Mouse (Mus musculus) neural tube, embryonic 14.5 days (tissue): ENCODE measurements around the gene Nol11. TPM values are rescaled to one million over a fixed set of nuclear protein-coding genes. Genes with fewer than 3 reads are reported as not detected.
"Not testable (repeated sequence)": the region's sequence is repeated elsewhere in the genome, so short reads cannot be mapped to it uniquely, and the experiment has no call there.

ENCODE experiments used
- ATAC-seq: fragments of 200-750 bp; cut with Nextera tagmentation; 2 replicates; pipeline ENCODE4 v1.8.0; 2017; ENCODE audit warnings: low read depth, mild to moderate bottlenecking, moderate TSS enrichment, moderate library complexity
- H3K27ac ChIP-seq: fragments of 300-500 bp; sonication (generic); 2 replicates; pipeline ENCODE4 v1.5.1; 2014; ENCODE audit warnings: low read depth, mild to moderate bottlenecking, control low read depth, low read length, moderate library complexity, mixed read lengths
- H3K27me3 ChIP-seq: fragments of 300-500 bp; sonication (generic); 2 replicates; pipeline ENCODE4 v1.6.1; 2014; ENCODE audit warnings: low read length; ENCODE audit not compliant: control insufficient read depth, insufficient read depth
- H3K36me3 ChIP-seq: fragments of 300-500 bp; sonication (generic); 2 replicates; pipeline ENCODE4 v1.6.1; 2014; ENCODE audit warnings: low read length, mixed read lengths; ENCODE audit not compliant: control insufficient read depth, insufficient read depth
- H3K4me1 ChIP-seq: fragments of 300-500 bp; sonication (generic); 2 replicates; pipeline ENCODE4 v1.6.1; 2014; ENCODE audit warnings: low read length; ENCODE audit not compliant: control insufficient read depth, insufficient read depth
- H3K4me2 ChIP-seq: fragments of 300-500 bp; sonication (generic); 2 replicates; pipeline ENCODE4 v1.6.1; 2014; ENCODE audit warnings: mild to moderate bottlenecking, low read depth, low read length, control low read depth
- H3K4me3 ChIP-seq: fragments of 300-500 bp; sonication (generic); 2 replicates; pipeline ENCODE4 v1.5.1; 2014; ENCODE audit warnings: low read depth, low read length, control low read depth, mixed read lengths
- H3K9ac ChIP-seq: fragments of 300-500 bp; sonication (generic); replicated peaks from 2 replicates; pipeline ENCODE4 v1.6.1; 2014; ENCODE audit warnings: low read depth, mild to moderate bottlenecking, control low read depth, low read length, mixed read lengths
- H3K9me3 ChIP-seq: fragments of 300-500 bp; sonication (generic); 2 replicates; pipeline ENCODE4 v1.6.1; 2016; ENCODE audit warnings: low read length; ENCODE audit not compliant: control insufficient read depth
- WGBS: fragments of 180-500 bp; shearing (Covaris S2); extraction: QIAGEN DNeasy Blood & Tissue Kit; methylation state at CpG from one replicate; pipeline ENCODE4 v1.1.7; 2014; 5-methylcytosine and 5-hydroxymethylcytosine counted together
- polyA plus RNA-seq: library from polyadenylated mRNA; unstranded; fragments of >200 nt; fragmentation: Nextera tagmentation; extraction: Ambion mirVana; gene quantifications from 2 replicates; pipeline ENCODE4 v1.2.1, GENCODE M21; 2014

The Nol11 gene
- polyA plus RNA-seq, 1 experiment from 2014 or later = 48.4 TPM

DNA sequence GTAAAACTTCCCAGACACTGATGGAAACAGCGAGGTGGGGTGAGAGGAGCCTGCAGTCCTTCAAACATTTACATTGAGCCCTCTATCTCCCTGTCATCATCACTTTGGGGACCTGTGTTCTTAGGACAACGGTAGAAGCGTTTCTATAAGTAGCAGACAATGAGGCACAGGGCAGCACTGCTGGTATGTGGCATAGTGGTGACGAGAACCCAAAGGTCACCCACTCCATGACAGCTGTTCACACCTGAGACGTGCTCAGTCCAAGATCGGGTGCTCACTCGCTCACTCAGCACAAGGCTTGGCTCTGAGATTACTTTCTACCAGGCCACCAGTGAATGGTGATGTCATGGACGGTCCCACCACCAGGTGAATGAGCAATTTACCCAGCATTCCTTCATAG is 5.4 kb downstream of the Nol11 start:
- ATAC-seq = no peak
- Histone ChIP-seq H3K4me3 (no peak overlapping the region), H3K27me3 (no peaks in the 10 kb centered on the region), H3K36me3 (peaks cover 57% of the 10 kb centered on the region), H3K9me3 (no peaks in the 10 kb centered on the region), H3K27ac (no peak overlapping the region), H3K9ac (no peak overlapping the region), H3K4me1 (peaks cover 5% of the 10 kb centered on the region; the same call in 1 of the 2 replicates), H3K4me2 (no peak overlapping the region)
- WGBS = 94% methylated on average over 8 of the region's 8 CpGs

DNA sequence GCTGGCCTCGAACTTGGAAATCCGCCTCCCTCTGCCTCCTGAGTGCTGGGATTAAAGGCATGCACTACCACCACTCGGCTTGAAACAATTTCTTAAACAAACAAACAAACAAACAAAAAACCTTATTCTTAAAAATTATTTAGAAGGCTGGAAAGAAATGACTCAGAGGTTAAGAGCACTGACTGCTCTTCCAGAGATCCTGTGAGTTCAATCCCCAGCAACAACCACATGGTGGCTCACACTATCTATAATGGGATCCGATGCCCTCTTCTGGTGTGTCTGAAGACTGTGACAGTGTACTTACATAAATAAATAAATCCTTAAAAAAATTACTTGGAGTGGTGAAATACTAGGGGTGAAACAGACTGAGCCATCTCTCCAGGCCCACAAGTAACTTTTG is 28.0 kb downstream of the Nol11 start:
- no peaks in the 10 kb centered on the region for H3K9me3 ChIP-seq
- 86% methylated on average over 4 of the region's 4 CpGs for WGBS
- peaks cover 7% of the 10 kb centered on the region; the same call in 1 of the 2 replicates for H3K36me3 ChIP-seq
- no peak overlapping the region for H3K4me2 ChIP-seq
- H3K9ac ChIP-seq = no peak overlapping the region
- H3K27me3 ChIP-seq = no peaks in the 10 kb centered on the region
- ATAC-seq = no peak
- no peak overlapping the region for H3K27ac ChIP-seq
- H3K4me1 ChIP-seq = no peaks in the 10 kb centered on the region
- H3K4me3 ChIP-seq = no peak overlapping the region

DNA sequence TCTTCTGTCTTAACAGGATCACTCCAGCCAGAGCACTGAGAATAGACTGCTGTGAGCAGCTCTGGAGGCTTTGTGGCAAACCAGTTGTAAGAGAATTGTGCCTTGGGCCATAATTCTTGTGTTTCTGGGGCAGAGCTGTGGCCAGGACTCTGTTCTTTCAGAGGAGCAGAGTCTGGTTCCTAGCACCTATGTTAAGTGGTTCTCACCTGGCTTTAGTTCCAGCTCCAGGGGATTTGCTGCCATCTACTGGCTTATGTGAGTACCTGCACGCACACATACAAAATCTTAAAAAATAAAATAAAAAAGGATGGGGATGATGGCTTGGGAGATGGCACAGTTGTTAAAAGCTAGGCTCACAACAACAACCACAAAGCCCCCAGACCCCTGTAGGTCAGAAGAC is 30.1 kb downstream of the Nol11 start:
- Histone ChIP-seq H3K4me1 (no peaks in the 10 kb centered on the region), H3K4me2 (no peak overlapping the region), H3K9me3 (no peaks in the 10 kb centered on the region), H3K36me3 (no peaks in the 10 kb centered on the region), H3K27ac (no peak overlapping the region), H3K27me3 (no peaks in the 10 kb centered on the region), H3K4me3 (no peak overlapping the region), H3K9ac (no peak overlapping the region)
- ATAC-seq = no peak
- WGBS = 46% methylated on average over 1 of the region's 1 CpGs

DNA sequence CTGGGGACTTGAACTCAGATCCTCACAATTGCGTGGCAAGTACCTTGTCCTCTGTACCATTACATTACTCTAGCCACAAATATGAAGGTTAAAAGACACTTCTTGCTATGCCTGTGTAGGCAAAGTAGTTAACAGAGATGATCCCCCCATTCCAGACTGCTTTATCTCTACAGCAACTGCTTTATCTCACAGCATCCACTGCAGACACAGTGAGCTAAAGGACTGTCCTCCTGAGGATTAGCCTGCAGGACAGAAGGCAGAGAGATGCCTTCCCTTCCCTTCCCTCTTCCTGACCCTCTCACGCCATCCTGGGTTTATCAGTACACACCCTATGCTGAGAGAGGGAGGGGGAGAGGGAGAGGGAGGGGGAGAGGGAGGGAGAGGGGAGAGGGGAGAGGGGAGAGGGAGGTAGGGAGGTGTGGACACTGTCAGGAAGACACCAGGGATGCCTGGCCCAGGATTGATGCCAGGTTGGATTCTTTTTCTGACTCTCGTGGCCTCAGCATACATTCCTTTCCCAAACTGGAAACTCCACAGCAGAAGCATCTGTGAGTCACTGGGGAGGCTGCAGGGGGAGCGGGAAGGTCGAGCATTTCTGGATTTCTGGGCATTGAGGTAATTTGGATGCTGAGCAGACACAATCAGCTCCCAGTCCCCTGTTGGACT is 32.1 kb downstream of the Nol11 start:
- Histone ChIP-seq H3K4me2 (no peak overlapping the region), H3K27me3 (no peaks in the 10 kb centered on the region), H3K9me3 (no peaks in the 10 kb centered on the region), H3K4me1 (no peaks in the 10 kb centered on the region), H3K9ac (no peak overlapping the region), H3K36me3 (no peaks in the 10 kb centered on the region), H3K27ac (no peak overlapping the region), H3K4me3 (no peak overlapping the region)
- 69% methylated on average over 5 of the region's 5 CpGs for WGBS
- ATAC-seq = no peak

DNA sequence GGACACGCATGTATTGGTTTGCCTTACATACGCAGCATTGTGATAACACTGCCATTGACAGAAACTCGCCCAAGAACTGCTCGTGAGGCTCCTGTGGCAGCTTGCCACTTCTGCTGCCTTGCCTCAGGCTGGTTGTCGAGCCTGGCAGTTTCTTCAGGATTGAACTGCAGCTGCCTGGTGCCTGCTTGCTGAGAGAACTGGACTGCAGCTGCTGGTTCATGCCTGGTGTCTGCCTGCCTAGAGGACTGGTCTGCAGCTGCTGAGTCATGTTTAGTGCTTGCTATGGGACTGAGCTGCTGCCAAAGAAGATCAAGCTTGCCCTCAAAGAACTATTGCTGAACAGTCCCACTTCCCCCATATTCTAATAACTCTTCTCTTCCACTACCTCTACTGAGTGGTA is 33.9 kb downstream of the Nol11 start:
- H3K4me1 ChIP-seq = no peaks in the 10 kb centered on the region
- no peak for ATAC-seq
- H3K27ac ChIP-seq = no peak overlapping the region
- no peaks in the 10 kb centered on the region for H3K9me3 ChIP-seq
- 84% methylated on average over 5 of the region's 5 CpGs for WGBS
- H3K9ac ChIP-seq = no peak overlapping the region
- no peak overlapping the region for H3K4me3 ChIP-seq
- H3K36me3 ChIP-seq = no peaks in the 10 kb centered on the region
- H3K4me2 ChIP-seq = no peak overlapping the region
- H3K27me3 ChIP-seq = no peaks in the 10 kb centered on the region

DNA sequence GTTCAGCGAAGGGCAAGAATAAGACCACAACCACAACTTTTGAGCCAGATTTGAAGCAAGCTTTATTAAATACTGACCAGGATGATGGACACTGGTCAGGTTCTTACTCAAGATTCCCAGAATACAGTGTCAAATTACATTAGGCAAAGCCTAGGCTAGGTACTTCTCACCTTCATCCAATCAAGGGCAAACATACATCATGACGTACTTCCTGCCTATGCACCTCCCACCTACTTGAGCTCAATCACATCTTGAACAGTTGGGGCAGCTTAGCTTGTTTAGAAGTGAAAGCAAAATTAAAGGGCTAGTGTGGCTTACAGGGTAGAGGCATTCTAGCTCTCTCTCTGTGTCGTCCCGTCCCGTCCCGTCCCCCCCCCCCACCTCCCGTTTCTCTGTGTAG is 34.8 kb downstream of the Nol11 start:
- Histone ChIP-seq H3K4me2 (no peak overlapping the region), H3K4me3 (no peak overlapping the region), H3K36me3 (no peaks in the 10 kb centered on the region), H3K9me3 (no peaks in the 10 kb centered on the region), H3K4me1 (no peaks in the 10 kb centered on the region), H3K27me3 (no peaks in the 10 kb centered on the region), H3K27ac (no peak overlapping the region), H3K9ac (no peak overlapping the region)
- ATAC-seq = no peak
- 78% methylated on average over 7 of the region's 7 CpGs for WGBS

DNA sequence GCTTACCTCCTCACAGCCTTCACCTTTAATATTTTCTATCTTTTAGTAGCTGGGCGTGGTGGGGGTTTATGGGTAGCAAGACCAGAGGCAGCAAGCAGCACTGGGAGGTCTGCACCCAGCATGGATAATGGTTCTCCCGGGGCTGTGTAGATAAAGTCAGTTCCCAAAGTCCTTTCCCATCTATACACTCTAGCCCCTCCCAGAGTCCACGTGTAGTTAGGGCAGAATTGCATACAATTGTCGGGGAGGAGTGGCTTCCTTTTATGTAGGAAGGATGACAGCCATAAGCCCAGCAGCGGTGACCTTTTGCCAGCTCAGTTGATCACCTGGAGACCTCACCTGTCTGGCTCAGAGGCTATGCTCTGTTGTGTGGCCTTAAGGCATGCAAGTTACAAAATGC is 35.5 kb downstream of the Nol11 start:
- Histone ChIP-seq H3K36me3 (no peaks in the 10 kb centered on the region), H3K4me3 (no peak overlapping the region), H3K4me1 (no peaks in the 10 kb centered on the region), H3K9ac (no peak overlapping the region), H3K9me3 (no peaks in the 10 kb centered on the region), H3K27ac (no peak overlapping the region), H3K27me3 (no peaks in the 10 kb centered on the region), H3K4me2 (no peak overlapping the region)
- WGBS = 72% methylated on average over 5 of the region's 5 CpGs
- no peak for ATAC-seq

DNA sequence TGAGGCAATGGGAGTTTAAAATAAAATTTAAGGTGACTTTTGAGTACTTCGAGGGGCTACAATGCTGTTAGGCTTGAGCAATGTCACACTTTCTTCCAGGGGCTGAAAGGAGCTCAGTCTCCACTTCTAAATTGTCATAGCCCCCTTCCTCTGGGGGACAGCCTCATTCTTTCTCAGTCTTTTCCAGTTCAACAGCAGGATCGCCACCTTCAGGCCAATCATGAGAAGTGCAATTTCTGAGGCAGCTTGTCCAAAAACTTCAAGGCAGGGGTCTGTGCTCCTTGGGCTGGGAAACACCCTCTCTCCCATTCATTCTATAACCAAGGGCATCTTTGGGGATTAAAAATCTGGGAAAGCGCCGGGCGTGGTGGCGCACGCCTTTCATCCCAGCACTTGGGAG is 37.4 kb downstream of the Nol11 start:
- H3K27me3 ChIP-seq = no peaks in the 10 kb centered on the region
- no peak overlapping the region for H3K27ac ChIP-seq
- 75% methylated on average over 7 of the region's 7 CpGs for WGBS
- ATAC-seq = no peak
- H3K9ac ChIP-seq = no peak overlapping the region
- H3K4me3 ChIP-seq = no peak overlapping the region
- no peak overlapping the region for H3K4me2 ChIP-seq
- H3K4me1 ChIP-seq = no peaks in the 10 kb centered on the region
- H3K36me3 ChIP-seq = no peaks in the 10 kb centered on the region
- H3K9me3 ChIP-seq = no peaks in the 10 kb centered on the region

DNA sequence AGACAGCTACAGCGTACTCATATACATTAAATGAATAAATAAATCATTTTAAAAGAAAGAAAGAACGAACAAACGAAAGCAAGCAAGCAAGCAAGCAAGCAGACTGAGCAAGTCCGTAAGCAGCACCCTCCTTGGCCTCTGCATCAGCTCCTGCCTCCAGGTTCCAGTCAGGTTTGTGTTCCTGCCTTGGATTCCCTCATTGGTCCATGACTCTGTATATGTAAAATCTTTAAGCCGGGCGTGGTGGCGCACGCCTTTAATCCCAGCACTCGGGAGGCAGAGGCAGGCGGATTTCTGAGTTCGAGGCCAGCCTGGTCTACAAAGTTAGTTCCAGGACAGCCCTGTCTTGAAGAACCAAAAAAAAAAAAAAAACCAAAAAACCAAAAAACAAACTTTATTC is 45.2 kb downstream of the Nol11 start:
- 95% methylated on average over 11 of the region's 11 CpGs for WGBS
- H3K27me3 ChIP-seq = not testable (repeated sequence)

More for the DNA sequence above, 45.2 kb downstream of the Nol11 start:
- not testable (repeated sequence) for ATAC-seq, H3K9me3 ChIP-seq, H3K4me1 ChIP-seq, H3K27ac ChIP-seq, H3K4me3 ChIP-seq, H3K9ac ChIP-seq, H3K36me3 ChIP-seq, H3K4me2 ChIP-seq
